Mouse (Mus musculus) cortical plate, adult 2 months (tissue): ENCODE data around the gene Surf4. TPM values are rescaled to one million over a fixed set of nuclear protein-coding genes. Genes with fewer than 3 reads are reported as not detected.
"Not testable (repeated sequence)": the region's sequence is repeated elsewhere in the genome, so short reads cannot be mapped to it uniquely, and the experiment has no call there.

Source experiments
- H3K27ac ChIP-seq: fragments of 200-500 bp; 2 replicates; pipeline ENCODE4 v1.5.1; 2012; ENCODE audit warnings: low read length, control low read depth, inconsistent platforms; ENCODE audit not compliant: insufficient read depth
- H3K4me1 ChIP-seq: fragments of 200-500 bp; 2 replicates; pipeline ENCODE4 v1.6.1; 2011; ENCODE audit warnings: low read length; ENCODE audit not compliant: control insufficient read depth, insufficient read depth
- H3K4me3 ChIP-seq: fragments of 200-500 bp; 2 replicates; pipeline ENCODE4 v1.5.1; 2011; ENCODE audit warnings: mild to moderate bottlenecking, low read length, control low read depth; ENCODE audit not compliant: insufficient read depth
- CTCF ChIP-seq: fragments of 200-500 bp; IDR thresholded peaks from 2 replicates; pipeline ENCODE4 v1.5.1; 2011; ENCODE audit warnings: mild to moderate bottlenecking, control low read depth, low read length; ENCODE audit not compliant: insufficient read depth; ENCODE audit errors: extremely low read depth
- POLR2A ChIP-seq: fragments of 200-500 bp; IDR thresholded peaks from 2 replicates; pipeline ENCODE4 v1.6.1; 2011; ENCODE audit warnings: mild to moderate bottlenecking, low read length, control low read depth; ENCODE audit not compliant: insufficient read depth; ENCODE audit errors: extremely low read depth
- polyA plus RNA-seq: library from polyadenylated mRNA; depleted of rRNA; stranded (reverse); fragments of >200 nt; gene quantifications from 2 replicates; pipeline ENCODE4 v1.2.3, GENCODE M21; 2012

Gene Surf4
- polyA plus RNA-seq, 1 experiment = 58.4 TPM

DNA sequence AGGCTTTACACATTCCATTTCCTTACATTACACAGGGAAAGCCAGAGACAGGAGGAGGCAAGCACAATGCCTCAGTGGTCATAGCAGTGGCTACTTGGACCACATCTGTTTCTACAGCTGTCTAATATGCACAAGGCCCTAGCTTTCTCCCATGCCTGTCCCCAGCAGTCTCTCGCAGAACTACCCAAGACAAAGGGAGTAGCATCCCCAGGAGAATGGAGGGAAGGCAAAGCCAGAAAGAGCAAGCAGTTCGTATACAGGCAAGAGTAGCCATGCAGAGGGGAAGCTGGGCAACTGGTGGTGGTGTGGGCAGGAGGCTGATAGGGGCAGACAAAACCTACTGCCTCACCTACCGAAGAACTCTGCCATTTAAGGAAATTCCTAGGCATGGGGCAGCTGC is 27.3 kb downstream of the Surf4 start:
- no peak for TF ChIP-seq POLR2A
- no peak for TF ChIP-seq CTCF
- Histone ChIP-seq H3K4me1 (peaks cover 12% of the 10 kb centered on the region), H3K27ac (no peak overlapping the region), H3K4me3 (no peak overlapping the region)

DNA sequence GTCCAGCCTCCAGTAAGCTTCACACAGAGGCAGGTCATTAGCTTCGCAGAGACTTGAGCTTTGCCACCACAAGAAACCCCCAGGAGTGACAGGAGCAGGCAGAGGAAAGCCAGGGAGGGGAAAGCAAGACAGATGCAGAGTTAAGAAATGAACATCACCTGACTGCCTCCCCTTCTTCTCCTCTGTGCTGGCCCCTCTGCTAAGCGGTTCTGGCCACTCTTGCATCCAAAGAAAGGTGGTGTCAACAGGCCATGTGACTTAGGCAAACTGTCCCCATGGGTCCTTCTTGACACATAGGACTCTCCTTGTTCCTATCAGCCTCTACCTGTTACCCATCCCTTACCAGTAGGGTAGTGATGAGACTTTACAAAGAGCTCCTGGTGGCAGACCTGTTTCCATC is 27.8 kb downstream of the Surf4 start:
- no peak overlapping the region for H3K27ac ChIP-seq
- peaks cover 12% of the 10 kb centered on the region for H3K4me1 ChIP-seq
- no peak for TF ChIP-seq POLR2A
- TF ChIP-seq CTCF = no peak
- no peak overlapping the region for H3K4me3 ChIP-seq

DNA sequence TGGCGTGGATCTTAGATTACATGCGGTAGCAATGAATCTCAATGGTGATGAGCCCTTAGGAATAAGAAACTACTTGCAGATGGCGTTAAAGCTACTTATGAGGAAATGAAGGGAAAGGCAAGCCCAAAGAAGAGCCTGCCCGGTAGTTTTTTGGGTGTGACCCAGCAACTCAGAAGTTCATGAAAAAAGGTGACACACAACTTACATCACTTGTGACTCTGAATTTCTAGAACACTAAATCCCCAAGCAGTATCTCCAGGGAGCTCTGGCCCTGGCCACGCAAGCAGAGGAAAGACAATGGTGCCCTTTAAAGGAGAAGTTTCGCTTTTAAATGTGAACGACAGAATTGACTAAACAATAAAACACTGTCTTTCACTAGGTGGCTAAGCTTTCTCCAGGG is 30.4 kb downstream of the Surf4 start:
- Histone ChIP-seq H3K4me1 (peaks cover 8% of the 10 kb centered on the region), H3K27ac (peak overlapping the region; percentile 17; the same call in 1 of the 2 replicates), H3K4me3 (peak overlapping the region; percentile 83)
- no peak for TF ChIP-seq POLR2A
- TF ChIP-seq CTCF = no peak

DNA sequence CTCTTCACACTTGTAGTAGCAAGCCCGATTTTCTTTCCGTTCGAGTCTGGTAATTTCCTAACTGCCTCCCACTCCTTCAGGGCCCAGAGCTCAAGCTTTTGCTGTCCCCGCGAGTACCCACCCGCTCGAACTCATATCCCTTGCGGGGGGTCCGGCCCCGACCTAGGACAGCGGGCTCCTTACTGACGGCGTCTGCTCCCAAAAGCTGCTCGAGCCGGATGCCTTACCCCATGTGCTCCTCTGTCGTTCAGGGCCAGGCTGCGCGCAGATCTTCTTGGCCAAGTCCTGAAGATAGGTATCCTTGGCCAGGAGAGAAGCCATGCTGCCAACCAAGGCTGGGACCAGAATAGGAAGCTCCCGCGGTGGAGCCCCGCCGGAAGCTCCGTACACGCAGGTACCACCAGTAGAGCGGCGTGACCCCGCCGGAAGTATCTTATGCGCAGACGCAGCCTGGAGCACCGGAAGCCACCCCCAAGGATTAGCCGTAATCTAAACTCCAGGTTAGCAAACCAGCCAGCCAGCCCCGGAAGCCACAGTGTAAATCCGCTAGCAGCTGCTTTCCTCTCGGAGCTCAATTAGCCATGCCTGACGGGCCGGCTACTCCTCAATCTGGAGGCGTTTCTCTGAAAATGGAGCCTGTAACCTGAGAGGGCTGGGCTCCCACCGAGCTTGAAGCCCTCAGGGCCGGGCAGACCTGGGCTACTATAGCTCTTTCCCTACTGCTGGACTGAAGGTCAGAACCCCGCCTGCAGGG is 31.1 kb downstream of the Surf4 start, which contains the start of gene Surf6:
TSS of gene Surf6 (minus strand) at position 413 of the 754 bp plus-strand sequence.
- Histone ChIP-seq H3K4me3 (peak within 1 kb of the TSS; percentile 83), H3K27ac (peak within 1 kb of the TSS; percentile 17; the same call in 1 of the 2 replicates), H3K4me1 (peaks cover 7% of the 10 kb centered on the region)
- TF ChIP-seq CTCF (no peak), POLR2A (peak; percentile 72)

DNA sequence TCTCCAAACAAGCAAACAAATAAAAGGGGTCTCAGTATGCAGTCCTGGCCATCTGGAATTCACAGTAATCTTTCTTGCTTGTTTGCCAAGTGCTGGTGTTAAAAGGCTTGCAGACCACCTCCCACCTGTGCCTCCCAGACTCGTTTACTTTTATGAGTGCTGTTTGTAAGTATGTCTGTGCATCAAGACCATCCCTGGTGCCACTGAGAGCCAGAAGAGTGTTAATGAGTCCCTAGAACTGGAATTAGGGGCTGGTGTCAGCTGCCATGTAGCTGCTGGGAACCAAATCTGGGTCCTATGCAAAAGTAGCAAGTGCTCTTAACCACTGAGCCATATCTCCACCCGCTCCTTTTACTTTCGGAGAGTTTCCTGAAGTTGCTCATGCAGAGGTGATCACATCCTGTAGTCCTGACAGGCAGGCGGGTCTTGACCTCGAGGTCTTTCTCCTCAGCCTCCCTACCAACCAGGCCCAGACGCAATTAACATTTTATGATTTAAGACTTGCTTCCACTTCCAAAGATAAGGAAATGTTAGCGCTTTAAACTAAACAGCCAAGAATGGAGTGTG is 31.8 kb downstream of the Surf4 start:
- Histone ChIP-seq H3K4me3 (peak overlapping the region; percentile 83), H3K27ac (no peak overlapping the region), H3K4me1 (peaks cover 7% of the 10 kb centered on the region)
- TF ChIP-seq POLR2A = no peak
- no peak for TF ChIP-seq CTCF

DNA sequence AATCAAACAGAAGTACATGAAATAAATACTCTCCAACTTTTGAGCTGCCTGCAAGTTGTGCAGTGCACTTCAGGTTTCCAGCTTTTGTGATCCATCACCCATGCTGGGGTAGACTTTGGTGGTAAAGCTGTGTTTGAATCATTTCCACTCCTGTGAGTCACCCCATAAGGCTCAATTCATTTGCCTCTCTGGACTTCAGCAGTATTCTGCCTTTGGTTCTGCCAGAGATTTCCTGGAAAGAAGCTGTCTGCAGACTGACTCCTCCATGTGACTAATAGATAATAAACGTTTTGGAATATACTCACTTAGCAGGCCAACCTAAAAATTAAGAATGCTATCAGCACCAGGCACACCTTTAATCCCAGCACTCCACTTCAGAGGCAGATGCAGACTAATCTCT is 33.0 kb downstream of the Surf4 start:
- TF ChIP-seq CTCF (no peak), POLR2A (no peak)
- H3K27ac ChIP-seq = no peak overlapping the region
- no peak overlapping the region for H3K4me3 ChIP-seq
- H3K4me1 ChIP-seq = peaks cover 7% of the 10 kb centered on the region

DNA sequence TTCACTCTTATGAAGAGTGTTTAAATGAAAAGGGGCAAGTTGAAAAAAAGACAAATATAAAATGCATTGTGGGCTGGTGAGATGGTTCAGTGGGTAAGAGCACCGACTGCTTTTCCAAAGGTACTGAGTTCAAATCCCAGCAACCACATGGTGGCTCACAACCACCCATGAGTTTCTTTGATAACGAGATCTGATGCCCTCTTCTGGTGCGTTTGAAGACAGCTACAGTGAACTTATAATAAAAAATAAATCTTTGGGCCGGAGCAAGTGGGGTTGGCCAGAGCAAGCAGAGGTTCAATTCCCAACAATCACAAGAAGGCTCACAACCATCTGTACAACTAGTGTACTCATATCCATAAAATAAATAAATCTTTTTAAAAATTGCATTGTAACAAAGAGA is 37.8 kb downstream of the Surf4 start:
- Histone ChIP-seq H3K4me3 (no peak overlapping the region), H3K4me1 (no peaks in the 10 kb centered on the region), H3K27ac (no peak overlapping the region)
- TF ChIP-seq POLR2A = no peak
- TF ChIP-seq CTCF = 0 out of 2 replicates have a peak, but pooled peaks have one; percentile 0

DNA sequence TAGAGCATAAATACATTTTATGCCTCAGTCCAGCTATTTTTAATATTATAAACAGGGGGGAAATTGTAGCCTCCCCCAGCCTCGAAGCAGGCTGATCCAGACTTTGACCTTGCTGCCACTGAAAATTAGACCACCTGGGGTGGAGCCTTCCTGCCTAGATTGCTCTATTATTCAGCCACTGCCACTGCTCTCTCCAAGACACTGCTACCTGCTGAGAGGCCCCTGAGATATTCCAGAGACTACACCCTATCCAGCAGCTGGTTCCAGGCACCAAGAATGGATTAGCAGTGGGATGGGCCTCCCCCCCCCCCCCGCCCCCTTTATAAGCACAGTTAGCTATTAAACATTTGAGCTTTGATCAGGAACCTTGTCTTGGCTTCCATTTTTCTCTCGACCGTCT is 47.6 kb downstream of the Surf4 start:
- H3K4me3 ChIP-seq, H3K27ac ChIP-seq, H3K4me1 ChIP-seq: not testable (repeated sequence)

DNA sequence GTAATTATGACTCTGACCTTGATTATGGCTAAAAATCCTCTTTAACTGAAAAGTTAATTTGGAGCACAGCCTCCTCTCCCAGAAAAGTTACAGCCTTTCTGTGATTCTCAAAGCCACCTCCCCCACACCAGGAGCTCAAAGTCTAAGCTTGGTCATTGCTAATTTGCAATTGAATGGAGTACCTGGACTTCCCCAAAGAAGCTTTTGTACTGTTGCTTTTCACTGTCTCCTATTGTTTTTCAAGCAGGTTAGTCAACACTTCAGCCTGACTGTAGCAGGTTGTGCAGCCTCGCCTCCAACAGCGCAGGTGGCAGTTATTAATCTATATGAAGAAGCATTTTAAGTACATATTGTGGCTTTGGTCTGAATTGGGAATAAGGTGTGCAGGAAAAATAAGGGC is 48.2 kb downstream of the Surf4 start:
- H3K4me3 ChIP-seq, H3K4me1 ChIP-seq, H3K27ac ChIP-seq: not testable (repeated sequence)

DNA sequence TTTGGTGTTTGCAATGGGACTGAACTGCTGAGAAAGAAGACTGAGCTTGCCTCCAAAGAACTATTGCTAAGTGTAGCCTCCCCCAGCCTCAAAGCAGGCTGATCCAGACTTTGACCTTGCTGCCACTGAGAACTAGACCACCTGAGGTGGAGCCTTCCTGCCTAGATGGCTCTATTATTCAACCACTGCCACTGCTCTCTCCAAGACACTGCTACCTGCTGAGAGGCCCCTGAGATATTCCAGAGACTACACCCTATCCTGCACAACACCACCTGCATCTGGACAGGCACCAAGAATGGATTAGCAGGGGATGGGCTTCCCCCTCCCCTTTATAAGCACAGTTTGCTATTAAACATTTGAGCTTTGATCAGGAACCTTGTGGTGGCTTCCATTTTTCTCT is 55.2 kb downstream of the Surf4 start:
- TF ChIP-seq CTCF (no peak), POLR2A (no peak)

More for the DNA sequence above, 55.2 kb downstream of the Surf4 start:
- H3K27ac ChIP-seq = no peak overlapping the region
- no peak overlapping the region for H3K4me3 ChIP-seq
- H3K4me1 ChIP-seq = no peaks in the 10 kb centered on the region
